Mouse (Mus musculus) midbrain, embryonic 16.5 days (tissue): ENCODE results near the gene Olfr104-ps. TPM values are rescaled to one million over a fixed set of nuclear protein-coding genes. Genes with fewer than 3 reads are reported as not detected.

Experiments
- polyA plus RNA-seq: library from polyadenylated mRNA; unstranded; fragments of >200 nt; fragmentation: Nextera tagmentation; extraction: Ambion mirVana; gene quantifications from 2 replicates; pipeline ENCODE4 v1.2.1, GENCODE M21; 2015

Gene Olfr104-ps
- polyA plus RNA-seq, 1 experiment from 2014 or later: not detected

Other genes starting within 250 kb of the Olfr104-ps start
- gene Olfr92, start 239.5 kb upstream of the Olfr104-ps start, polyA plus RNA-seq: not detected in 2 replicates
- gene Olfr93, start 198.1 kb upstream of the Olfr104-ps start, polyA plus RNA-seq: not detected in 2 replicates
- not detected in 2 replicates for gene Ubd, start 165.7 kb upstream of the Olfr104-ps start, polyA plus RNA-seq
- gene Olfr94, start 158.6 kb upstream of the Olfr104-ps start, polyA plus RNA-seq: not detected in 2 replicates
- 0.04 TPM in 1 of 2 replicates, not detected in the other for gene Olfr95, start 146.5 kb upstream of the Olfr104-ps start, polyA plus RNA-seq
- not detected in 2 replicates for gene Olfr96, start 139.4 kb upstream of the Olfr104-ps start, polyA plus RNA-seq
- not detected in 2 replicates for gene Olfr97, start 122.3 kb upstream of the Olfr104-ps start, polyA plus RNA-seq
- gene Olfr98, start 95.8 kb upstream of the Olfr104-ps start, polyA plus RNA-seq: not detected in 2 replicates
- gene H2-M3, start 89.4 kb upstream of the Olfr104-ps start, polyA plus RNA-seq: 1.2 and 1.9 TPM in 2 replicates
- gene Olfr99, start 76.1 kb upstream of the Olfr104-ps start, polyA plus RNA-seq: not detected in 2 replicates
- gene Olfr101, start 55.3 kb upstream of the Olfr104-ps start, polyA plus RNA-seq: not detected in 2 replicates
- gene Olfr102, start 42.5 kb upstream of the Olfr104-ps start, polyA plus RNA-seq: not detected in 2 replicates
- gene Olfr103, start 19.9 kb upstream of the Olfr104-ps start, polyA plus RNA-seq: not detected in 2 replicates
- not detected in 2 replicates for gene Olfr105-ps, start 19.5 kb downstream of the Olfr104-ps start, polyA plus RNA-seq
- not detected in 2 replicates for gene Olfr106-ps, start 30.8 kb downstream of the Olfr104-ps start, polyA plus RNA-seq
- not detected in 2 replicates for gene Olfr107, start 39.6 kb downstream of the Olfr104-ps start, polyA plus RNA-seq
- gene Olfr108, start 85.9 kb downstream of the Olfr104-ps start, polyA plus RNA-seq: not detected in 2 replicates
- gene Olfr109, start 99.3 kb downstream of the Olfr104-ps start, polyA plus RNA-seq: not detected in 2 replicates
- gene H2-M2, start 124.0 kb downstream of the Olfr104-ps start, polyA plus RNA-seq: not detected in 2 replicates
- gene Olfr110, start 132.9 kb downstream of the Olfr104-ps start, polyA plus RNA-seq: not detected in 2 replicates
- gene Olfr111, start 148.4 kb downstream of the Olfr104-ps start, polyA plus RNA-seq: 0.12 TPM in 1 of 2 replicates, not detected in the other
- not detected in 2 replicates for gene Olfr112, start 209.9 kb downstream of the Olfr104-ps start, polyA plus RNA-seq
- gene Olfr113, start 218.1 kb downstream of the Olfr104-ps start, polyA plus RNA-seq: not detected in 2 replicates
- gene Olfr114, start 233.2 kb downstream of the Olfr104-ps start, polyA plus RNA-seq: not detected in 2 replicates